Mouse (Mus musculus) erythroblast, embryonic 14.5 days (primary cell): Measurements from ENCODE around the gene Zfp800.

ENCODE experiments used
- GATA1 ChIP-seq: IDR thresholded peaks from 2 replicates; pipeline ENCODE4 v1.6.1; 2012; ENCODE audit warnings: low read length, inconsistent platforms, mixed read lengths
- TAL1 ChIP-seq: IDR thresholded peaks from 3 replicates; pipeline ENCODE4 v1.6.1; 2012; ENCODE audit warnings: low read length, inconsistent platforms, mixed read lengths

- TF ChIP-seq GATA1 (no peak), TAL1 (no peak)
Observed at GRCm38 (mm10) chr6:28319648-28320270, 78.0 kb downstream of the Zfp800 start.
